Mouse (Mus musculus) thymus, adult 2 months (tissue): ENCODE data around the gene Me1.

Experiments
- CTCF ChIP-seq: fragments of 200-500 bp; IDR thresholded peaks from 2 replicates; pipeline ENCODE4 v1.5.1; 2012; ENCODE audit warnings: mild to moderate bottlenecking, control low read depth, low read length, moderate library complexity, borderline replicate concordance; ENCODE audit not compliant: control insufficient read depth, poor library complexity, insufficient read depth; ENCODE audit errors: extremely low read depth
- POLR2A ChIP-seq: fragments of 200-500 bp; IDR thresholded peaks from 2 replicates; pipeline ENCODE4 v1.6.1; 2012; ENCODE audit warnings: mild to moderate bottlenecking, low read length, control low read depth, moderate library complexity; ENCODE audit not compliant: control insufficient read depth, poor library complexity, insufficient read depth; ENCODE audit errors: extremely low read depth

DNA sequence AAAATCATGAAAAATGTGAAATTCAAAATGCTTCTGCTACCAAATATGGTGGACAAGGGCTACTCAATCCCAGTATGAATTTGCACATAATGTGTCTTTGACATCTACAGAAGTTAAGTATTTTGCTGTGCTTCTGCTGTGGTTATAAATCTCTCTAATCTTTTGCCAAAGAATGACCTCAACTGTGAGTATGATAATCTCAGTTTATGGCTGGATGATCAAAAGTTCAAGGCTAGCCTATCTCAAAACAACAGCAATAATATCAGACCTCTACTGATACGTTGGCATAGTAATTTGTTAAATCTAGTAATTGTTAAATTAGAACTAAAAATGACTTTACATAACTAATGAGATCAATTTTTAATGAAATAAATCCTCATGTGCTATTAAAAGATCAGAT is 80.0 kb downstream of the Me1 start:
- TF ChIP-seq CTCF (no peak), POLR2A (no peak)
